Mouse (Mus musculus) CH12.LX (cell line): ENCODE results near the gene Hoxc13.

Experiments used
- CTCF ChIP-seq, 2 experiments: IDR thresholded peaks in 1 of 2; conservative IDR thresholded peaks in 1 of 2; 2 replicates each; pipeline ENCODE4 v1.5.1; 2011 to 2012; ENCODE audit warnings: low read depth in 2 of 2, low read length in 2 of 2, improper control_type of control experiment in 1 of 2, inconsistent platforms in 1 of 2, mild to moderate bottlenecking in 1 of 2, moderate library complexity in 1 of 2
- E2F4 ChIP-seq: IDR thresholded peaks from 2 replicates; pipeline ENCODE4 v1.6.1; 2011; ENCODE audit warnings: low read depth, low read length, improper control_type of control experiment; ENCODE audit not compliant: insufficient replicate concordance
- HCFC1 ChIP-seq: IDR thresholded peaks from 2 replicates; pipeline ENCODE4 v1.6.1; 2012; ENCODE audit warnings: low read depth, mild to moderate bottlenecking, inconsistent platforms, low read length, improper control_type of control experiment
- MAX ChIP-seq: IDR thresholded peaks from 2 replicates; pipeline ENCODE4 v1.6.1; 2011; ENCODE audit warnings: low read length, improper control_type of control experiment
- MXI1 ChIP-seq: IDR thresholded peaks from 2 replicates; pipeline ENCODE4 v1.6.1; 2011; ENCODE audit warnings: mild to moderate bottlenecking, low read depth, low read length, improper control_type of control experiment
- NELFE ChIP-seq: IDR thresholded peaks from 2 replicates; pipeline ENCODE4 v1.6.1; 2011; ENCODE audit warnings: low read depth, low read length, improper control_type of control experiment
- POLR2A ChIP-seq: IDR thresholded peaks from 2 replicates; pipeline ENCODE4 v1.6.1; 2011; ENCODE audit warnings: low read depth, mild to moderate bottlenecking, improper control_type of control experiment, low read length
- POLR2AphosphoS2 ChIP-seq: IDR thresholded peaks from 2 replicates; pipeline ENCODE4 v1.6.1; 2011; ENCODE audit warnings: low read depth, low read length, improper control_type of control experiment
- RAD21 ChIP-seq: IDR thresholded peaks from 2 replicates; pipeline ENCODE4 v1.6.1; 2011; ENCODE audit warnings: low read depth, mild to moderate bottlenecking, low read length, improper control_type of control experiment, moderate library complexity
- SIN3A ChIP-seq: IDR thresholded peaks from 2 replicates; pipeline ENCODE4 v1.6.1; 2012; ENCODE audit warnings: low read length, improper control_type of control experiment, inconsistent platforms
- USF1 ChIP-seq: IDR thresholded peaks from 2 replicates; pipeline ENCODE4 v1.6.1; 2014; ENCODE audit warnings: low read depth, mild to moderate bottlenecking, inconsistent platforms, low read length, improper control_type of control experiment
- ZNF384 ChIP-seq: IDR thresholded peaks from 2 replicates; pipeline ENCODE4 v1.6.1; 2012; ENCODE audit warnings: low read depth, low read length, improper control_type of control experiment, inconsistent platforms

DNA sequence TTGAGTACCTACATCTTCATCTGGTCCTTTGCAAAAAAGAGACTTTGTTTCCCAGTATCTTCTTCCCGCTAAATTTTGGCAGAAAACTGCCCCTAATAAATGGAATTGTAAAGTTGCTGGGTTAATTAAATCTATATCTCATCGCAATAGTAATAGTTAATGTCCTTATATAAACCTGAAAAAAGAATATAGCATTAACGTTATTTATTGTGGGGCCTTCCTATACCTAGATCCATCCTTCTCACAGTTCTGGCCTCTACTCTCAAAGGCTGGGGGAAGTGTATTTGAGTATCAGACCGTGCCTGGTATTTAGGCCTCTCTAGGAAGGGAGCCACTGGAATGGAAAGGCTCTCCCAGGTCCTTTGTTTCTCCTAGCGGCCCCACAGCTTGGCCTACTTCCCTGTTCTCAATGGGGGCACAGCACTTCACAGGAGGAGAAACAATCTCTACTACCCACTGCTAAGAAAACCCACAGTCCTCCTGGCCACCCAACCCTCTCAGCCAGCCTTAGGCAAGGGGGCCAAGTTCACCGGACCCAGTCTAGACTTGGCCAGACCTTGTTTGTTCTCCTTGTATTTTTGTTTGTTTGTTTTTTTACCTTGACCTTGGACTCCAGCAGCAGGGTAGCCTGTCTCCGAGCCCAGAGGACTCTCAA lies 2.2 kb upstream of the Hoxc13 start:
- TF ChIP-seq MXI1 (no peak), HCFC1 (no peak), CTCF (conservative IDR thresholded peaks at IDR 0.05 in 1 of 2, IDR thresholded peaks at IDR 0.05 in 1 of 2; ENCODE audit: low read depth in 2 of 2, low read length in 2 of 2) (no peak), SIN3A (no peak), USF1 (no peak), E2F4 (no peak), RAD21 (no peak), MAX (no peak), POLR2A (no peak), ZNF384 (no peak), POLR2AphosphoS2 (no peak), NELFE (no peak)
